Mouse (Mus musculus) cerebellum, adult 2 months (tissue): ENCODE data around the gene 1700067K01Rik. TPM values are rescaled to one million over a fixed set of nuclear protein-coding genes. Genes with fewer than 3 reads are reported as not detected.

ENCODE experiments used
- DNase-seq, 2 experiments: peaks; one replicate each; pipeline ENCODE4 v3.0.0; 2021
- H3K27ac ChIP-seq: fragments of 200-500 bp; 2 replicates; pipeline ENCODE4 v1.5.1; 2012; ENCODE audit warnings: low read length, control low read depth, inconsistent platforms; ENCODE audit not compliant: insufficient read depth
- H3K27me3 ChIP-seq: fragments of 200-500 bp; 2 replicates; pipeline ENCODE4 v1.6.1; 2012; ENCODE audit warnings: inconsistent platforms, mild to moderate bottlenecking, low read length, moderate library complexity; ENCODE audit not compliant: control insufficient read depth, insufficient read depth
- H3K4me1 ChIP-seq: fragments of 200-500 bp; 2 replicates; pipeline ENCODE4 v1.6.1; 2011; ENCODE audit warnings: low read length; ENCODE audit not compliant: control insufficient read depth, insufficient read depth
- H3K4me3 ChIP-seq: fragments of 200-500 bp; replicated peaks from 2 replicates; pipeline ENCODE3; 2011; ENCODE audit warnings: mild to moderate bottlenecking, low read depth, low read length, control low read depth; ENCODE audit not compliant: insufficient read depth
- CTCF ChIP-seq: fragments of 200-500 bp; IDR thresholded peaks from 2 replicates; pipeline ENCODE4 v1.5.1; 2011; ENCODE audit warnings: low read depth, mild to moderate bottlenecking, control low read depth, low read length, moderate library complexity, borderline replicate concordance; ENCODE audit not compliant: insufficient read depth
- POLR2A ChIP-seq: fragments of 200-500 bp; IDR thresholded peaks from 2 replicates; pipeline ENCODE4 v1.6.1; 2011; ENCODE audit warnings: low read length, control low read depth, borderline replicate concordance; ENCODE audit not compliant: insufficient read depth
- WGBS: fragments of 180-500 bp; shearing (Covaris S2); methylation state at CpG from one replicate; pipeline ENCODE4 v1.1.7; 2018; 5-methylcytosine and 5-hydroxymethylcytosine counted together
- polyA plus RNA-seq: library from polyadenylated mRNA; depleted of rRNA; stranded (reverse); fragments of >200 nt; gene quantifications from 2 replicates; pipeline ENCODE4 v1.2.3, GENCODE M21; 2012

Gene 1700067K01Rik
- polyA plus RNA-seq, 1 experiment: 0.11 TPM

- H3K4me3 ChIP-seq: no peak overlapping the region
- H3K27ac ChIP-seq: no peak overlapping the region
- DNase-seq: no peak
- no peak for TF ChIP-seq CTCF
- no peak for TF ChIP-seq POLR2A
- H3K4me1 ChIP-seq: peaks cover 4% of the 10 kb centered on the region
- H3K27me3 ChIP-seq: no peaks in the 10 kb centered on the region
- WGBS: 80% methylated on average over 6 of the region's 6 CpGs
Measured at GRCm38 (mm10) chr8:83971661-83972060, 29.6 kb upstream of the 1700067K01Rik start.

DNA sequence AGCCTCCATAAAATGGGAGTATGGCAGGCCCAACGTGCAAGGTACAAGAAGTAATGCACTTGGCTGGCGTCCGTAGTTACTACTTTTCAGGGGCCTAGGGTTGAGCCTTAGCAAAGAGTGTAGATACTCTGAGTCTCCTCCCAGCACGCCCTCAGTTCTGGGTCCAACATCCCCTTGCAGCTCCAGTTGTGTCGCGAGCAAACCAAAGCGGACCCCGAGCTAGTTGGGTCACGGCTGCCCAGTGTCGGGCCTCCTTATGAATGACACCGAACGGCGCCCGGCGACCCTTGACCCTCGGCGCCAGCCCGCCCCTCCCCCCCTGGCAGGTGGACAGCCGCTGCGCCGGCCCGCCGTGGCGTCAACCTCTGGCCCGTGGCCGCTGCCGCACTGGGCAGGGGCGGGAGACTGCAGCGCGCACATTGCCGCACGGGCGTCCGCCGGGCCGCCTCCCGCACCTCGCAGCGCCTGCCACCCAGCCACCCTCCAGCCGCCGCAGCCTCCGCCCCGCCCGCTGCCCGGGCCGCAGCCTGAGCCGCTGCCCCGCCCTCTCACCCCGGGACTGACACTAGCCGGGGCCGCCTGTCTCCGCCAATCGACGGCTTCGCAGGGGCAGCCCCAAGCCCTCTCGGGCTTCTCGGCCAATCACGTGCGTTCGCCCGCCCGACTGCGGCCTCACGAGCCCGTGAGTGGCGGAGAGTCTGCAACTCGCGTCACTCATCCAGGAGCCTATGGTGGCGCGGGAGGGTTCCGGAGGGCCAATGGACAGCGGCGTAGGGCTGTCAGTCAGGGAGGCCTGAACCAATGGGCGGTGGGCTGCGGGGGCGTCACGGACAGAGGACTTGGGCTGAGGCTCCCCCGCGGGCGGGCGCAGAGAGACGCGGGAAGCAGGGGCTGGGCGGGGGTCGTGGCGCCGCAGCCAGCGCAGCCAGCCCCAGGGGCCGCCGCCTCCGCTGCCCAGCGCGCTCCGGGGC is 28.9 kb upstream of the 1700067K01Rik start, which contains the start of gene Prkaca:
Gene Prkaca, plus strand, starts transcription at position 844 of the 971 bp plus-strand sequence.
- Histone ChIP-seq H3K4me1 (peaks cover 12% of the 10 kb centered on the region), H3K27me3 (no peaks in the 10 kb centered on the region), H3K4me3 (peak within 1 kb of the TSS; percentile 78), H3K27ac (peak within 1 kb of the TSS; percentile 70)
- DNase-seq: peak; percentile 98 to 100
- TF ChIP-seq CTCF: no peak
- TF ChIP-seq POLR2A: peak; percentile 59
- under 1% methylated on average over 81 of the region's 94 CpGs for WGBS

DNA sequence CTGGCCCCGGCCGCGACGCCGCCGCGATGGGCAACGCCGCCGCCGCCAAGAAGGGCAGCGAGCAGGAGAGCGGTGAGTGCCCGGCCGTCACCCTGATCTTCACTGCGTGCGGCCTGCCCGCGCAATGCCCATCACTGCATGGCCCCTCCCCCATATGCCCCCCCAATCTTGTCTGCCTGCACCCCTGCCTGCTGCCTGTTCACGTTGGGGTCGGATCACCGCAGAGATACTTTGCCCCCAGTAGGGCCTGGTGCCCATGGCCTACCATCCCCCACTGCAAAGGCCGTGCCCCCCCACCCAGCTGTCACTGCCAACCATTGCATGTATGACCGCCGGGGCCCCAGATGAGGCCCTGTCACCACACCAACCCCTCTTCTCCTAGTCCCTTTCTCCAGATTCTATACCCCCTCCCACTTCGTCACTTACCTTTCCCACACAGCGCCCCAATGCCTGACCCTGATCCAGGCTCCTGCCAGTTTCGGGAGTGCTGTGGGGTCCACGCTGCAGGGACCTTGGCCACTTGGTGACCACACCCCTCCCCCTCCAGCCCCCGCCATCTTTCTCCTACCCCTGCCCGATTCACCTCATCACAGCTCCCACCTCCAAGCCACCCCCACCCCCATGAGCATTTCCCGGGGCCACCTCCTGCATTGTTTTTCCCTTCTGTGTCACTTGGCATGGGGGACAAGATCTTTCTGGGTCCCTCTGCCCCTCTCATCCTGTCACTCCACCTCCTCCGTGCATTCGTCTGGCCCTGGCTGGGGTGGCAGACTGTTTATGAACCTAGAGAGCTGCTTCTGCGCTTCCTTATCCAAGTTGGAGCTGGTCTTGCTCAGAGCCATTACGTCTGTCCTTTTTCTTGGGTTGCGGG is 27.9 kb upstream of the 1700067K01Rik start:
- 2% methylated on average over 37 of the region's 37 CpGs for WGBS
- H3K27ac ChIP-seq: peak overlapping the region; percentile 67
- H3K4me1 ChIP-seq: peaks cover 21% of the 10 kb centered on the region
- DNase-seq: peak; percentile 51 to 52
- peak overlapping the region; percentile 61 for H3K4me3 ChIP-seq
- TF ChIP-seq POLR2A (no peak), CTCF (no peak)
- no peaks in the 10 kb centered on the region for H3K27me3 ChIP-seq

GRCm38 (mm10) chr8:83974521-83974920 is 26.8 kb upstream of the 1700067K01Rik start:
- Histone ChIP-seq H3K4me3 (peak overlapping the region; percentile 14), H3K4me1 (peaks cover 30% of the 10 kb centered on the region), H3K27ac (no peak overlapping the region), H3K27me3 (no peaks in the 10 kb centered on the region)
- TF ChIP-seq CTCF: no peak
- no peak for TF ChIP-seq POLR2A
- WGBS: 45% methylated on average over 4 of the region's 4 CpGs
- DNase-seq: no peak

DNA sequence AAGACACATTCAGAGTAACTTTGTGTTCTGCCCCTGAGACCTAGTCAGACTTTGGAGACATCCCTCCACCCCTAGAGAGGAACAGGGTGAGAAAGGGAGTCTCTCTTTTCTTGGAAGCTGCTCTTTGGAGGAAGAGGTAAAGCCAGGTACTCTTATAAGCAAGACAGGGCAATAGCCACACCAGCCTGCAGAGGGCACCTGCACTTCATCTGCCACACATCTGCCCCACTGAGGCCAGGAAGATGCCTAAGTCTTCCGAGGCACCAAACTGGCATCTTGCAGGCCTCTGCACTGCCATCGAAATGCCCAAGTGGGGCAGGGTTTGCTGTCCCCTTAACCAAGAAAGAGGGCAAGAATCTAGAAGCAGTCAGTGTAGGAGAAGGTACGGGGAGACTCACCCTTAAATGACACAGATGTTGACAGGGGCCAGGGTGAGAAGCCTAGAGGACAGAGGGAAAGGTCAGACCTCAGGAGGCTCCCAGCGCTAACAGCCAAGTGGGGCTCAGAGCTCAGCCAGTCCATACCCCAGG is 25.1 kb upstream of the 1700067K01Rik start:
- DNase-seq: no peak
- Histone ChIP-seq H3K4me1 (peaks cover 45% of the 10 kb centered on the region), H3K4me3 (no peak overlapping the region), H3K27ac (no peak overlapping the region), H3K27me3 (no peaks in the 10 kb centered on the region)
- TF ChIP-seq CTCF: 0 out of 2 replicates have a peak, but pooled peaks have one; percentile 27
- no peak for TF ChIP-seq POLR2A
- WGBS: 74% methylated on average over 4 of the region's 4 CpGs

DNA sequence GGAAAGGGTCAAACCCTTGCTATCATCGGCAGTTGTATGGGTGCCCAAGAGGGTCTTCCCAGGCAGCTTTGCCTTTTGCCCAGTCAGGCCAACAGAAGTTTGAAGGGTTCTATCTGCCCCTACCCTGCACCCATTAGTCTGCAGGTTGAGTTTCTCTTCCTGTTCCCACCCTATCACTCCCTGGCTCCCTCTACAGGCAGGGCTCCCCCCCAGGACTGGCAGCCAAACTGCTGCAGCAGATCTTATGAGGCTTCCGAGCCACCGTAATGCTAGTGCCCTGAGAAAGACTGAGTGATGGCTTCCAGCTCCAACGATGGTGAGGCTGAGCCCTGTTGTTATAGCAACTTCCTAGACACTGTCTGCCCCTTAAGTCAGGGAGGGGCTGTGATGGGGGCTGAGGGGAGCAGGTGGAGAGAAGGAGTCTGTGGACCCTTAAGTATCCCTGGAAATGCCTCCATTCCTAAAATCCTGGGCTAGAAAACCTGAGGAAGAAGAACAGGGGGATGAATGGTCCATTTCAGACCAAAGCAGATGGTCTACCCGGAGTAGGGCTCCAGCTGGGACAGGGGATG is 24.4 kb upstream of the 1700067K01Rik start:
- H3K4me1 ChIP-seq: peaks cover 51% of the 10 kb centered on the region
- WGBS: 50% methylated on average over 5 of the region's 5 CpGs
- TF ChIP-seq CTCF: no peak
- no peak for TF ChIP-seq POLR2A
- DNase-seq: no peak
- no peaks in the 10 kb centered on the region for H3K27me3 ChIP-seq
- H3K27ac ChIP-seq: peak overlapping the region; percentile 28; the same call in 1 of the 2 replicates
- no peak overlapping the region for H3K4me3 ChIP-seq

GRCm38 (mm10) chr8:83977646-83978045 is 23.7 kb upstream of the 1700067K01Rik start:
- WGBS: 5% methylated on average over 6 of the region's 6 CpGs
- no peak for TF ChIP-seq POLR2A
- no peak for TF ChIP-seq CTCF
- Histone ChIP-seq H3K27me3 (no peaks in the 10 kb centered on the region), H3K27ac (peak overlapping the region; percentile 28; the same call in 1 of the 2 replicates), H3K4me3 (peak overlapping the region; percentile 48), H3K4me1 (peaks cover 51% of the 10 kb centered on the region)
- no peak for DNase-seq
